Mouse (Mus musculus): ENCODE measurements around the gene BC048507. TPM values are rescaled to one million over a fixed set of nuclear protein-coding genes. Genes with fewer than 3 reads are reported as not detected.

BC048507 gene
- total and polyA plus RNA-seq, 3 experiments = not detected

GRCm38 (mm10) chr13:67844119-67844852, 18.8 kb upstream of the BC048507 start:
- DNase-seq (ENCODE audit: low read depth, low spot score) = peak; percentile 57
- Histone ChIP-seq H3K27me3 (ENCODE audit: control insufficient read depth in 1 of 2, insufficient read depth in 2 of 2, low read length in 2 of 2) (no peaks in the 10 kb centered on the region), H3K9ac (ENCODE audit: control insufficient read depth, low read depth, low read length, poor library complexity, severe bottlenecking) (no peak overlapping the region), H3K9me3 (replicated peaks; ENCODE audit: insufficient read depth, low read length) (no peaks in the 10 kb centered on the region), H3K79me2 (ENCODE audit: control insufficient read depth, insufficient read depth, low read length, poor library complexity) (no peaks in the 10 kb centered on the region), H3K27ac (ENCODE audit: control insufficient read depth, low read depth, low read length) (no peak overlapping the region), H3K4me3 (ENCODE audit: control insufficient read depth in 1 of 2, insufficient read depth in 1 of 2, low read depth in 2 of 2, low read length in 2 of 2) (peak overlapping the region in 1 of 2 experiments; percentile 15; a peak in 1 of 4 replicates), H3K4me1 (ENCODE audit: control insufficient read depth in 1 of 2, insufficient read depth in 2 of 2, low read length in 2 of 2) (peaks cover 0 to 3% of the 10 kb centered on the region in 2 experiments; a peak in 1 of 4 replicates), H3K36me3 (ENCODE audit: control insufficient read depth in 1 of 2, insufficient read depth in 2 of 2, low read length in 2 of 2) (no peaks in the 10 kb centered on the region)
- TF ChIP-seq KAT2A (conservative IDR thresholded peaks at IDR 0.05; ENCODE audit: low read depth, low read length) (no peak), HCFC1 (IDR thresholded peaks at IDR 0.05; ENCODE audit: low read depth, low read length) (no peak), GATA1 (IDR thresholded peaks at IDR 0.05; ENCODE audit: low read depth, low read length) (no peak), CHD2 (IDR thresholded peaks at IDR 0.05; ENCODE audit: low read length) (no peak), NRF1 (IDR thresholded peaks at IDR 0.05; ENCODE audit: insufficient read depth, low read depth, low read length, poor library complexity, severe bottlenecking) (no peak), JUND (IDR thresholded peaks at IDR 0.05; ENCODE audit: low read depth, low read length) (no peak), MYB (IDR thresholded peaks at IDR 0.05; ENCODE audit: low read depth, low read length) (no peak), MYC (IDR thresholded peaks at IDR 0.05; ENCODE audit: low read depth, low read length) (no peak), BHLHE40 (IDR thresholded peaks at IDR 0.05; ENCODE audit: borderline replicate concordance, low read depth, low read length) (no peak), RCOR1 (IDR thresholded peaks at IDR 0.05; ENCODE audit: low read depth, low read length) (no peak), ZKSCAN1 (IDR thresholded peaks at IDR 0.05; ENCODE audit: low read depth, low read length) (no peak), SMC3 (IDR thresholded peaks at IDR 0.05; ENCODE audit: low read depth, low read length) (peak; percentile 68), TAL1 (IDR thresholded peaks at IDR 0.05; ENCODE audit: low read length) (no peak), MEF2A (IDR thresholded peaks at IDR 0.05; ENCODE audit: extremely low read depth, insufficient replicate concordance, low read depth, low read length, poor library complexity, severe bottlenecking) (no peak), ZC3H11A (IDR thresholded peaks at IDR 0.05; ENCODE audit: low read depth, low read length) (peak; percentile 34; the same call in 1 of the 2 replicates), ZMIZ1 (IDR thresholded peaks at IDR 0.05; ENCODE audit: low read depth, low read length) (no peak), CTCF (IDR thresholded peaks at IDR 0.05 in 2 of 3, conservative IDR thresholded peaks at IDR 0.05 in 1 of 3; ENCODE audit: control insufficient read depth in 1 of 3, insufficient read depth in 1 of 3, low read depth in 2 of 3, low read length in 3 of 3, poor library complexity in 1 of 3, severe bottlenecking in 1 of 3) (peak; percentile 26 to 58 (median 30); a peak in 4 of 6 replicates), NELFE (IDR thresholded peaks at IDR 0.05; ENCODE audit: low read depth, low read length) (no peak), TBP (IDR thresholded peaks at IDR 0.05; ENCODE audit: low read depth, low read length) (no peak), MXI1 (IDR thresholded peaks at IDR 0.05; ENCODE audit: low read depth, low read length) (no peak), POLR2AphosphoS5 (IDR thresholded peaks at IDR 0.05; ENCODE audit: borderline replicate concordance, low read depth, low read length) (no peak), USF2 (IDR thresholded peaks at IDR 0.05; ENCODE audit: borderline replicate concordance in 1 of 2, insufficient read depth in 1 of 2, low read depth in 1 of 2, low read length in 2 of 2) (no peak), CHD1 (IDR thresholded peaks at IDR 0.05; ENCODE audit: low read depth, low read length) (no peak), ETS1 (IDR thresholded peaks at IDR 0.05; ENCODE audit: low read depth, low read length) (no peak), USF1 (IDR thresholded peaks at IDR 0.05; ENCODE audit: low read depth, low read length) (no peak), RAD21 (IDR thresholded peaks at IDR 0.05; ENCODE audit: low read depth, low read length) (peak; percentile 73), MAZ (IDR thresholded peaks at IDR 0.05; ENCODE audit: low read depth, low read length) (no peak), SIN3A (IDR thresholded peaks at IDR 0.05; ENCODE audit: low read length) (no peak), E2F4 (IDR thresholded peaks at IDR 0.05; ENCODE audit: borderline replicate concordance, low read depth, low read length) (no peak), MAX (IDR thresholded peaks at IDR 0.05; ENCODE audit: low read length) (no peak), POLR2AphosphoS2 (IDR thresholded peaks at IDR 0.05; ENCODE audit: low read length) (no peak), TCF12 (IDR thresholded peaks at IDR 0.05; ENCODE audit: low read depth, low read length) (no peak)

All from MEL (cell line).